Mouse (Mus musculus) common myeloid progenitor, adult 5-6 weeks (primary cell): ENCODE data around the gene Prr12. TPM values are rescaled to one million over a fixed set of nuclear protein-coding genes. Genes with fewer than 3 reads are reported as not detected.

Experiments
- ATAC-seq: replicated peaks from 2 replicates; pipeline ENCODE4 v1.8.0; 2016; ENCODE audit warnings: low read depth, mild to moderate bottlenecking, moderate TSS enrichment, inconsistent platforms; ENCODE audit not compliant: poor library complexity, severe bottlenecking
- total RNA-seq: library from RNA; stranded (forward); fragments of 200-1000, 187-1606 nt; gene quantifications from 2 replicates; pipeline ENCODE4 v1.2.3, GENCODE M21; 2017

Gene Prr12
- total RNA-seq, 1 experiment from 2014 or later: 7.5 TPM

DNA sequence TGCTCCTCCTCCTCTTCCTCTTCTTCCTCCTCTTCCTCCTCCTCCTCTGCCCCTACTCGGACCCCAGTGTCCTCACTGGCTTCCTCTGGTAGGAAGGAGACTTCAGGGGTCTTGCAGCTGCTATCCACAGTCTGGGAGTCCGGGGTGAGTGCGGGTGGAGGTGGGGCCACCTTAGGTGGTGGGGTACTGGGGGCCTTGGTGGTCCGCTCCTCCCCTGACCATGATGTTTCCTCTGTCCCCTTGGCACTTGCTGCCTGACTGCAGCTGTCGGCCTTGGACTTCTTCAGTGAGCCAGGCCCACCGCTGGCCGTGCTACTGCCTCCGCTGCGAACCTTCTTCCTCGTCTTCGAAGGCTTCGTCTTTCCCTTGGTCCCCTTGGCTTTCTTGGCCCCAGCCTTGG, 46.2 kb downstream of the Prr12 start:
- no peak for ATAC-seq

DNA sequence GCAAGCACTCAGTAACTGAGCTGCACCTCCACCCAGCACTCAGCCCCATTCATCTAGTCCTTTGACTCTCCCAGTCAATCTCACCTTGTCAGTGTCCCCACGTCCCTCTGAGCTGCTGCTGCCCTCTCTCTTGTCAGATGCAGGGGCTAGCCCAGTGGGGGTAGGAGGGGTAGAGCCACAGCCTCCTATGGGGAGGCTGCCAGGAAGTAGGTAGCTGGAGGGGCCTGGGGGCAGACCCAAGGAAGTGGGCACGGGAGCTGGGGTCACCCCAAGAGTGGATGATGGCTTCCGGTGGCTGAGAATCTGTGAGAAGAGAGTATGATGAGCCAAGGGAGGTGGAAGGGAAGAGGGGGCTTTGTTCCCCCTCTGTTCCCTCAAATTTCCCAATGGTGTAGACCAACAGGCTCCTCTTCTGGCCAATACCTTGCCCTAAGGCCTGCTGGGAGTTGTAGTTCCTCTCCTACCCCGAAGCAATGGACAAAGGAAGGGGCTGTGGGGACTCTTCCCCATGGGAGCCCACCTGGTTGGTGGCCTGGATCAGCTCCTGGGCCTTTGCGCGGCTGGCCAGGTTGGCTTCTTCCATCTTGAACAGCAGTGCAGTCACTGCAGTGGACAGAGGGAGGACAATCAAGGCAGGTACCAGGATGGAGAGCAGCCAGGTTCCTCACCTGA, 47.2 kb downstream of the Prr12 start:
- ATAC-seq: no peak

DNA sequence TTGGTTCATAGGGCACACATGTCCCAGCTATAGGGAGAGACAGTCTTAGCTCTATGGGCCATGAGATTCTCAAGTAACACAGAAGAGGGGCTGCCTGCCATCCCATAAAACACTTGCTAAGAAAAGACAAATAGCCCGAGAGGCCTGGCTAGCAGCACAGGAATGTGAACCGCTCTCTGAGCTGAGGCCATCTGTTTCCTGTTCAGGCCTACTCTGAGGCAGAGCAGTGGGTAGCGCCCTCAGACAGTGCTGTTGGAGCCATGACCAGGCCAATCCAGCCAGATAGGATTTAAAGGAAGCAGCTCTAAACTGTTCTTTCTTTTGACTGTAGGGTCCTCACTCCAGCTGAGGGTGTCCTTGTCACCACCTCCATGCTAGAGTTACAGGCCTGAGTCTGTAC, 48.1 kb downstream of the Prr12 start:
- ATAC-seq: peak; percentile 33; the same call in 1 of the 2 replicates

DNA sequence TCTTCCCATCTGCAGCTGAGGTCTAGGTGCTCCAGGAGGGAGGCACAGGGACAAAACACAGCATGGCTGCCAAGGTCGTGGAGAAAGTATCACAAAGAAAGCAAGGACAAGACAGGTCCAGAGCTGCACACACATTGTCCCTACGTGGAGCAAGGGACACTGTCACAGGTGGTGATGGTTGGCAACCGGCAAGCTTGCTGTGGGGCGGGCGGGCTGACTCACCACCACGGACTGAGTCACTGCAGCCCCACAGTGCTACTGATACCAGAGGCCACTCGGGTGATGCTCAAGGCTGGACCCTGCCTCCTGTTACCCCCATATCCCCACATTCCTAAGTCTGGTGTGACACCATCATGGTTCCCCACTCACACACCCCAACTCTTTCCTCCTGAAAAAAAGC, 50.2 kb downstream of the Prr12 start:
- ATAC-seq: no peak

DNA sequence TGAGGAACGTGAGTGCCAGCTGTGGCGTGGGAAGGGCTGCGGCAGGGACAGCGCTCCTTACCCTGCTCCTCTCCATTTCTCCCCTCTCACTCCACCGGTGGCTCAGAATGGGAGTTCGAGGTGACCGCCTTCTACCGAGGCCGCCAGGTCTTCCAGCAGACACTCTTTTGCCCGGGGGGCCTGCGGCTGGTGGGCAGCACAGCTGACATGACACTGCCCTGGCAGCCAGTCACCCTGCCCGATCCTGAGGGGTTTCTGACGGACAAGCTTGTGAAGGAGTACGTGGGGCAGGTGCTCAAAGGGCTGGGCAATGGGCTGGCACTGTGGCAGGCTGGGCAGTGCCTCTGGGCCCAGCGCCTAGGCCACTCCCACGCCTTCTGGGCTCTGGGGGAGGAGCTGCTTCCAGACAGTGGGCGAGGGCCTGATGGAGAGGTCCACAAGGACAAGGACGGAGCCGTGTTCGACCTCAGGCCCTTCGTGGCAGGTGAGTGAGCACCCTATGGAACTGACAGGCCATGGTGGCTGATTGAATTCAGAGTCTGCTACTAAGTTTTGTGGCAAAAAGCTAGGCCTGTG, 52.1 kb downstream of the Prr12 start:
- no peak for ATAC-seq

DNA sequence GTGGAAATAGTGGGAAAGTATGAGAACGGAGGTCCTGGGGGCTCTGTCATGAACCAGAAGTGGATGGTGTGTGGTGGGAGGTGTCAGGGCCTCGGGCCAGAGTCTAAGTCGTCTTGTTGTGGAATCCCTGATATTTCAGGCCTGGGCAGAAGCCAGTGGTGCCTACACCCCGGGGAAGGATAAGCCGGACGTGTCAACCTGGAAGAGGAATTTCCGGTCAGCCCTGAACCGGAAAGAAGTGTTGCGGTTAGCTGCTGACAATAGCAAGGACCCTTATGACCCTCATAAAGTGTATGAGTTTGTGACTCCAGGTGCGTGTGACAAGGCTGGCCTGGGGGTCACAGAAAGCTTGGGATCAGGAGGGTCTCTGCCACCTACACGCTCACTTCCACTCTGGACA, 52.9 kb downstream of the Prr12 start:
- no peak for ATAC-seq

DNA sequence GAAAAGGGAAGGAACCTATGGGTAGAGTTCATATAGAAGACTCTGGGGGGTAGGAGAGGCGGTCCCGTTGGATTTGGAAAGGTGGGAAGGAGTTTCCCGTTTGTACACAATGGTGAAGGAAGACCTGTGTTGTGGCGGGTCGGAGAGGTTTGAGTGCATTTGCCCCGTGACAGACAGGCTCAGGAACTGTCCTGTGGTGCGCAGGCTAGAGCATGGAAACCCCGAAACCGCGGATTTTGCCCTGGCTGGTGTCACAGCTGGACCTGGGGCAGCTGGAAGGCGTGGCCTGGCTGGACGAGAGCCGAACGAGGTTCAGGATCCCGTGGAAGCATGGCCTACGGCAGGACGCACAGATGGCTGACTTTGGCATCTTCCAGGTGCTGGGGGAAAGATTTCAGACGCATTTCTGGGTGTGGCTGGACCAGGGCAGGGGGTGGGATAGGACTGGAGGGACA, 54.2 kb downstream of the Prr12 start, which contains the start of gene Bcl2l12:
TSS of gene Bcl2l12 (minus strand) at position 212 of the 455 bp plus-strand sequence.
- ATAC-seq: peak; percentile 20

DNA sequence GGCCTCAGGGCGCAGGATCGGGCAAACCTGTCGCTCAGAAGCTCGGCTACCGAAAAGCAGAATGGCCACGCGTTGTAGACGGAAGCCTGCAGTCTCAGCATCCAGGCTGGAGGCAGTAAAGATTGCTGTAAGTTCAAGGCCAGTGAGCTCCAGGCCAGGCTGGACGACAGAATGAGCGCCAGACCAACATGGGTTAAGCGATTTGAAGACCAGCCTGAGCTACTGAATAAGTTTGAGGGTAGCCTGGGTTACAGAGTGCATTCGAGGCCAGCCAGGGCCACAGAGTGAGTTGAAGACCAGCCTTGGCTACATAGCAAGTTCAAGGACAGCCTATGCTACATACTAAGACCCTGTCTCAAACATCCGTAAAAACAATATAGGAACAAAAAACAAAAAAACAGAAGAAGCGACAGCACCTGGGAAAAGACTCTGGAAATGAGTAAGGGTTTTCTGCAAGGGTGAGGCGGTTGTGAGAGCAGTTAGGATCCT, 54.7 kb downstream of the Prr12 start:
- no peak; the same call in 1 of the 2 replicates for ATAC-seq

DNA sequence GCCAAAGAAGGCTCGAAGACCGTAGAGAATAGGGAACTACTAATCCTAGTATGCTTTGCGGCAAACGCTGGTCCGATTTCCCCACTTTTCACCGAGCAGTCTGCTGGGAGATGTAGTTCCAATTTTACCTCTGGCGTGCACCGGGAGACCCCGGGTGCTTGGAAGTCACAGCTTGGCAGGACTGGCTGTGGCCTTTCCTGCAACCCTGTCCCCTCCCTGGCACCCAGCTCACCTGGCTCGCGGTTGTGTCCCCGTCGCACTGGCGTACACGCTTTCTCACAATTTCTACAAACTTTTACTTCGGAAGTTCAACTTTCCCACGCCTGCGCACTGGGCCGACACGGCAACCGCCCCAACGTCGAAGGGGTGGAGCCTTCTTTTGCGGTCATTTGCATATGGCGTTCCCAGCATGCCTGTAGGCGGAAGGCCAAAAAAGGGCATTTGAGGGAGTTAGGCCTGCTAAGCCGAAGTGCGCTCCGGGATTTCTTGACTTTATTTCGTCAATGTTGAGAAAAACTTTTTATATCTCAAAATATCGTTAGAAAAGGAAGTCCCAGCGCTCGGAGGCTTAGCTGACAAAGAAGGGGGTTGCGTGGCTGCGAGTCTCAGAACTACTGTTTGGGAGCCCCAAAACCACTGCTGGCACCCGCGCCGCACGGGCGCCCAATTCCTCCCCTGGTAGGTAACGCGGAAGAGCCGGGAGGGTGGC, 55.3 kb downstream of the Prr12 start, which contains the start of gene Irf3:
TSS of gene Irf3 (plus strand) at position 418 of the 709 bp plus-strand sequence.
- ATAC-seq: peak; percentile 89

DNA sequence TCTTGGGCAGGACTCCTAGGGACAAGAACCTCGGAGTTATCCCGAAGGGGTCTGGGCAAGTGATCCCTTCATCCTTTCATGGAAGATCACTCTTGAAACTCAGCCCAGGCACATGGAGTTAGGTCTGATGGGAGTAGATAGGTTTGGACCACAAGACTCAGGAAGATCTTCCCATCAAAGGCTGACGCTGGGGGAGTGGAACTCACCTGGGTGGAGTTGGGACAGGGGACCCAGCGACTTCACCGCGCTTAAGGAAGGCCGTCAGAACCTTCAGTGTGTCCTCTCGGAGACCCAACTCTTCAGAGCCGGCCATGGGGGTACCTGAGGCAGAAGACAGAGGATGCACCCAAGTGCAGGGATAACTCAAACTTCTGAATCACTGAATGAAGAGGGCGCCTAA, 56.0 kb downstream of the Prr12 start:
- no peak for ATAC-seq

DNA sequence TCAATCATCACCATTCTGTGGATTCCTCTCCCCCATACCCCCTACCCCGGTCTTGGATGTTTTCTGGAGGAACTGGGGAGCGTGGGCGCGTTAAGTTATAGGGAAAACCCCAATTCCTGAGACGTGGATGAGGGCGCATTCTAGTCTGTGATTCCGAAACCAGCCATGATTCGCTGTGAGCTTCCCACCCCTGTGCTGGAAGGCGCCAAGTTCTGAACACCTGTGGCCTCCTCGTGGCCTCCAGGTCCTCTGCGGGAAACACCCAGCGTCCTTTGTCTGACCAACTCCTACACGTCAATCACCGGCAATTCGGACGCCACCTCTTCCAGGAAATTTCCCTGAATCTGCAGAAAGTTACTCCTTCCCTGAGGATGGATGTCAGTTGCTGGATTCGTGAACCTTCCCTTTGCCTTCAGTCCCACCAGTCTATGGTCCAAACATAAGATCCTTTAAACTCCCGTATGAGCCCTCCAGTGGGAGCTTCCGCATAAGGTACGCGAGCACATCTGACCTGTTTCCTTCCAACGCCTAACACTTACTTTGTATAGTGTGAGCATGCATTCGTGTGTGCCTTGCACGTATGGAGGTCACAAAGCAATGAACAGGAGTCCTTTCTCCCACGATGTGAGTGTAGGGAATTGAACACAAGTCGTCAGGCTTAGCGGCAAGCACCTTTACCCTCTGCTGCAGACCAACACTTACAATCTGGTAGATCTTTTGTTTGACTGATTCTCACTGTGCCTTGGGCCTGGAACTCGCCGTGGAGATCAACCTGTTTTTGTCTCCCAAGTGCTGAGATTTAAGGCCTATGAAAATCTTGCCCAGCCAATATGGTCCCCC, 65.6 kb downstream of the Prr12 start:
- peak; percentile 7 for ATAC-seq

DNA sequence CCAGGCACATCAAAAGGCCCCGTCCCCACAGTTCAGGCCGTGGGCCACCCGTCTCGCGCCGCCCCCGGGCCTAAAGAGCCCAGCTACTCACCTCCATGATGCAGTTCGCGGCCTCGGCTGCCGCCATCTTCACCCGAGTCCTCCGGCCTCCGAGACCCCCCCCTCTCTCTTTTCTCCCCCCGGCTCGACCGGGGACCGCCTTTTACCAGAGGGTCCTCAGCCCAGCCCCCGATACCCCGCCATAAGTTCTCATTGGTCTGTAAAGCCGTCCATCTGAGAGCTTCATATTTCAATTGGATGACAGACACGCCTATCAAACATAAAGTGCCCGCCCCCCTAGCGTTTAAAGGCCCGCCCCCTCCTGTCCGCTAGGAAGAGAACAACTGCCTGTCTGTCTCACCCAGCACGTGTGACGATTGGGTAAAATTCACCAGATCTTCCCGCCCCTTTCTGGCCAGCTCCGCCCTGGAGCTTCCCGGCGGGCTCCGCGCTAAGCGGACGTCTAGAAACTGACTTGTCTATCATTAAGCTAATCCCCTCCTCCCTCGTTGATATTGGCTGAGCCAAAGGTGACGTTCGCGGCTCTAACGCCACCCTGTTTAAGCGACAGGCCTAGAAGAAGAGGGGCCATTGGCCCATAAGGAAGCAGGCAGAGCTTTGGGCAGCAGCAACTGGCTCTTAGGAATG, 66.3 kb downstream of the Prr12 start, which contains the start of gene Prmt1:
TSS of gene Prmt1 (minus strand) at position 377 of the 687 bp plus-strand sequence.
- ATAC-seq: peak; percentile 85

DNA sequence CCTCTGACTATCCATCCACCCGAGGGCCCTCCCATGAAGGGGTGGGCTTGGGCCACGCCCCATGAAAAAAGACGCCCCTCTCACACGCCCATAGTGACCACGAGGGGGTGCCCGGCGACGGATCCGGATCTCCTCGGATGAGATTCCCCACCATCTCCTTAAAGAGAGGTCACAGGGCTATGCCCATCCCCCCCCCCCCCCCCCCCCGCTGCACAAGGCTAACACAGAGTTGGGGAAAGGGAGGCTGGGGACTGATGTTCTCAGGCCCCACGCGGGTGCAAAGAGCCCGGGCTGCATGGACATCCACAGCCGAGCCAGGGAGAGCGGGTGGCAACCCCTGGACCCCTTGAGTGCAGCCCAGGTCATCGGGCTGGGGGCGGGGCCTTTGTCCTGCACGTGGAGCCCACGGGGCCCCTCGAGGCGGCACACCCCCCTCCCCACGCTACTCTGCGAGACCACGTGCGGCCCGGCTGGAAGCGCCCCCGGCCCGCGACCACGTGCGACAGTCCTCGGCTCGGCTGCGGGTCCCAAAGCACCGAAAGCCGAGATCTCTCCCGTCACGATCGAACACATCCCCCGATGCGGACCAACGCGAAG, 67.0 kb downstream of the Prr12 start:
- peak; percentile 24 for ATAC-seq

DNA sequence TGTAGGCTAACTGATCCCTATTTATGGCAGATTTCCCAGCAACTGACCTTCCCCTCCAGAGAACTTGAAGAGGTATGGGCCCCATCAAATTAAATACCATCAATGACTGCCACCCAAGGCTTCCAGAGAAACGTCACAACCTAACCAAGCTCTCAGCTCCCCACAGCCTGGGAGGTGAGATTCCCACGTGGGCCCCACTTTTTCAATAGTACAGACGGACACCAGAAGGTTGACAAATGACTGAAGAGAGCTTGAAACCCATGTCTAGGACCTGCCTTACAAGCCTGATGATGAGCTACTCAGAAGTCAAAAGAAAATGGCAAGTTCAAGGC, 67.9 kb downstream of the Prr12 start:
- ATAC-seq: no peak

DNA sequence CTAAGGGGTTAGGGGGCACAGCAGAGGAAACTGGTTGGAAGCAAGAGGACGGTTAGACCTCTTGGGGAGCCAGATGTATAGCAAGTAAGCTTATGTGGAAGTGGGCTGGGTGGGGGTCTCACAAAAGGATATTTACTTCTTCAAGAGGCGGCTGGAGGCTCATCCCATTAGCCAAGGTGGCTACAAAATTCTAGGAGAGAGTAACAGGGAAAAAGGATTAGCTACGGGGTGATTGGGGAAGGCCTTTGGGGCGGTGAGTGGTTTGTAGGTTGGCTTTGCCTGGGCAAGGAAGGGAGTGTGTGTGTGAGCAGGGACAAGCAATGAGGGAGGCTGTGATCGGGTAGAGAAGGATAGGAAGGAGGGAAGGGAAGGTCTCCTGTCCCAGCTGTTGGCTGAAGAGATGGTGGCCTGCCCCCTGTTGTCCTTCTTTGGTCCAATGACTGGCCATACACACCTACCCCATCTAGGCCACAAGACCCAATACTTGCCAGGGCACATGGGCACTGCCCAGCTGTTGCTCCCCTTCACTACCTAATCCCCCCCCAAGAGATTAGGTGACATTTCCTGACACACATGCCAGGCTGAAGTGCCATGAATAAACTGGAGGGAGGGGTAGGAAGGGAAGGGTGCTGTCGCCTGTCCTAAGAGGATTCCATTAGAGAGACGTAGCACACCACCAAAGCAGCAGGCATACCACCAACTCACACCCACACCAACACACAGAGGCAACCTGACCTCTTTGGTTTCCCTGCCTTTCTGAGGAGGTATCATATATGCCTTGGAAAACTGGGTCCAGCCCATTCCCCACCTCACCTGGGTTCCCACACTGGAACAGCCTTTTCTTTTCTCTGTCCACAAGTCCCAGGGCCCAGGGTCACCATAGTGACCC, 68.5 kb downstream of the Prr12 start:
- no peak for ATAC-seq

DNA sequence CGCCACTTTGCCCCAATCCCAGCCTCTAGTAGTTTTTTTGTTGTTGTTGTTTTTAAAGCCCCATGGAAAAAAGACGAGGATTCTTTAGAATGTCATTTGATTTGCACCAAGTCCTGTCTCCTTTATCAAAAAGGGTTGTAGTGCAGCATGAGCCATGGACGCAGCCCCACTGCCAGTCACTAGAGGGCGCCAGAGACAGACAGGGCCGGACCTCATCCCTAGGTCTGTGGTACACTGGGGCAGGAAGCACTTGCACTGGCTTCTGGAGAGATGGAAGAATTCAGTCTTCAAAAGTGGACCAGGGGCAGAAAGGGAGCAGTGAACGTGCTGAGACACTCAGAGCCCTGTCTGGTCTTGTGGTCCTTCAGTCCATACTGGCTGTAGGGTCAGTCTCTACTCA, 69.6 kb downstream of the Prr12 start:
- peak; percentile 27; the same call in 1 of the 2 replicates for ATAC-seq

DNA sequence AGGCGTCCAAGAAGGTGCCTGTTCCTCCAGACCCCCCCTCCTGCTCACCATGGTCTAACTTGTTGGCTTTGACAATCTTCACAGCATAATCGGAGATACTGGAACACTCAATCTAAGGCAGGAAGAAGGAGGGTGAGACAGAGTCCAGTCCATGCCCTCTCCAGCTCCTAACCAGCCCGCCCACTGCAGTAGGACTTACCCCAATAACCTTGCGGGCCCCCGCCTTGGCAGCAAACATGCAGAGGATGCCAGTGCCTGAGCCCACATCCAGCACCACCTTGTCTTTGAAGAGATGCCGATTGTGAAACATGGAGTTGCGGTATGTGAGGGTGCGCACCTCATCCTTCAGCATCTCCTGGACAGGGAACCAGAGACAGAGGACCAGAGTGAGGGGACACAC, 71.1 kb downstream of the Prr12 start:
- no peak for ATAC-seq

DNA sequence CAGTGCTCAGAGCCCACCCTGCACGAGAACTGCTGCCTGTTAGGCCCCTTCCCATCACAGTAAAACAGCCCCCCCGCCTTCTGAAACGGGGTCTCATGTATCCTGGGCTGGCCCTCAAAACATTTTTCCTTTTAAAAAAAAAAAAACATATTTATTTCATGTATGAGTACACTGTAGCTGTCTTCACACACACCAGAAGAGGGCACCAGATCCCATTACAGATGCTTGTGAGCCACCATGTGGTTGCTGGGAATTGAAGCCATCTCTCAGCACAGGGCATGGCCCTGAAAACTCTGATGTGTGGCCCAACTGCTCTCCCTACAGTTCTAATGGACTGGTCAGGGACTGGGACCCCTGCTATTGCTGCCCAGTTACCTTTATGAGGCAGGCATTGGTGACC, 74.4 kb downstream of the Prr12 start:
- no peak for ATAC-seq
